Mouse (Mus musculus): ENCODE data around the gene Copa. TPM values are rescaled to one million over a fixed set of nuclear protein-coding genes. Genes with fewer than 3 reads are reported as not detected.
A peak's percentile ranks its signal among the peaks of the same experiment; 100 is the strongest.

Gene Copa
- polyA plus RNA-seq, 1 experiment from 2014 or later, result 64.4 TPM

- no peaks in the 10 kb centered on the region for H3K9me3 ChIP-seq (replicated peaks)
- peak within 1 kb of the TSS; percentile 80 for H3K4me3 ChIP-seq (replicated peaks)
- peaks cover 21% of the 10 kb centered on the region for H3K4me1 ChIP-seq (replicated peaks)
- peaks cover 51% of the 10 kb centered on the region for H3K36me3 ChIP-seq
- WGBS (ENCODE audit: insufficient replicate concordance), result under 1% methylated on average over 42 of the region's 42 CpGs
- ATAC-seq (ENCODE audit: low read depth) (peak; percentile 96), DNase-seq (peak; percentile 67)
- peak within 1 kb of the TSS; percentile 72 for H3K4me2 ChIP-seq
- H3K27me3 ChIP-seq, result no peaks in the 10 kb centered on the region
- H3K27ac ChIP-seq, result peak within 1 kb of the TSS; percentile 56
- peak within 1 kb of the TSS; percentile 87 for H3K9ac ChIP-seq
These were observed 44.3 kb downstream of the Copa start, which contains the start of gene Pex19 for GRCm38 (mm10) chr1:172126376-172127347. Gene Pex19 (plus strand): TSS chr1:172126755.

GRCm38 (mm10) chr1:172127487-172127886, 45.2 kb downstream of the Copa start:
- 38% methylated on average over 5 of the region's 5 CpGs for WGBS (ENCODE audit: insufficient replicate concordance)
- Histone ChIP-seq H3K4me2 (peak overlapping the region; percentile 72), H3K9ac (peak overlapping the region; percentile 87), H3K4me3 (replicated peaks) (peak overlapping the region; percentile 80), H3K36me3 (peaks cover 51% of the 10 kb centered on the region), H3K9me3 (replicated peaks) (no peaks in the 10 kb centered on the region), H3K4me1 (replicated peaks) (peaks cover 21% of the 10 kb centered on the region), H3K27ac (no peak overlapping the region), H3K27me3 (no peaks in the 10 kb centered on the region)
- peak; percentile 16 for DNase-seq
- no peak for ATAC-seq (ENCODE audit: low read depth)

- no peak overlapping the region for H3K4me3 ChIP-seq (replicated peaks)
- ATAC-seq (ENCODE audit: low read depth) (no peak), DNase-seq (no peak)
- WGBS (ENCODE audit: insufficient replicate concordance), result 90% methylated on average over 15 of the region's 15 CpGs
- H3K27ac ChIP-seq, result no peak overlapping the region
- H3K36me3 ChIP-seq, result peaks cover 51% of the 10 kb centered on the region
- no peak overlapping the region for H3K4me2 ChIP-seq
- no peak overlapping the region for H3K9ac ChIP-seq
- no peaks in the 10 kb centered on the region for H3K27me3 ChIP-seq
- H3K9me3 ChIP-seq (replicated peaks), result no peaks in the 10 kb centered on the region
- peaks cover 21% of the 10 kb centered on the region for H3K4me1 ChIP-seq (replicated peaks)
These were observed 46.2 kb downstream of the Copa start for GRCm38 (mm10) chr1:172128563-172128962.

GRCm38 (mm10) chr1:172129108-172129507, 46.8 kb downstream of the Copa start:
- no peak overlapping the region for H3K4me3 ChIP-seq (replicated peaks)
- 86% methylated on average over 2 of the region's 2 CpGs for WGBS (ENCODE audit: insufficient replicate concordance)
- H3K36me3 ChIP-seq, result peaks cover 57% of the 10 kb centered on the region
- DNase-seq, result no peak
- H3K9ac ChIP-seq, result no peak overlapping the region
- no peak overlapping the region for H3K4me2 ChIP-seq
- ATAC-seq (ENCODE audit: low read depth), result no peak
- H3K4me1 ChIP-seq (replicated peaks), result peaks cover 21% of the 10 kb centered on the region
- no peaks in the 10 kb centered on the region for H3K9me3 ChIP-seq (replicated peaks)
- no peaks in the 10 kb centered on the region for H3K27me3 ChIP-seq
- H3K27ac ChIP-seq, result no peak overlapping the region

GRCm38 (mm10) chr1:172129780-172130179, 47.5 kb downstream of the Copa start:
- Histone ChIP-seq H3K4me2 (no peak overlapping the region), H3K36me3 (peaks cover 63% of the 10 kb centered on the region), H3K27me3 (no peaks in the 10 kb centered on the region), H3K4me3 (replicated peaks) (no peak overlapping the region), H3K27ac (no peak overlapping the region), H3K4me1 (replicated peaks) (peaks cover 21% of the 10 kb centered on the region), H3K9ac (no peak overlapping the region), H3K9me3 (replicated peaks) (no peaks in the 10 kb centered on the region)
- no peak for DNase-seq
- no peak for ATAC-seq (ENCODE audit: low read depth)
- 82% methylated on average over 5 of the region's 5 CpGs for WGBS (ENCODE audit: insufficient replicate concordance)

GRCm38 (mm10) chr1:172132319-172132718, 50.0 kb downstream of the Copa start:
- no peaks in the 10 kb centered on the region for H3K9me3 ChIP-seq (replicated peaks)
- no peak overlapping the region for H3K9ac ChIP-seq
- DNase-seq (no peak), ATAC-seq (ENCODE audit: low read depth) (no peak)
- no peak overlapping the region for H3K27ac ChIP-seq
- H3K27me3 ChIP-seq, result no peaks in the 10 kb centered on the region
- H3K4me3 ChIP-seq (replicated peaks), result no peak overlapping the region
- H3K4me2 ChIP-seq, result no peak overlapping the region
- peaks cover 74% of the 10 kb centered on the region for H3K36me3 ChIP-seq
- H3K4me1 ChIP-seq (replicated peaks), result peaks cover 13% of the 10 kb centered on the region
- WGBS (ENCODE audit: insufficient replicate concordance), result 83% methylated on average over 7 of the region's 7 CpGs

- ATAC-seq (ENCODE audit: low read depth) (no peak), DNase-seq (no peak)
- Histone ChIP-seq H3K36me3 (peaks cover 72% of the 10 kb centered on the region), H3K4me3 (replicated peaks) (no peak overlapping the region), H3K27me3 (no peaks in the 10 kb centered on the region), H3K4me2 (no peak overlapping the region), H3K4me1 (replicated peaks) (0 out of 2 replicates have a peak, but pooled peaks cover under 1% of the 10 kb centered on the region), H3K9ac (no peak overlapping the region), H3K27ac (no peak overlapping the region), H3K9me3 (replicated peaks) (no peaks in the 10 kb centered on the region)
- WGBS (ENCODE audit: insufficient replicate concordance), result 74% methylated on average over 7 of the region's 7 CpGs
These were observed 51.2 kb downstream of the Copa start for GRCm38 (mm10) chr1:172133535-172133934.

- H3K9ac ChIP-seq, result no peak overlapping the region
- ATAC-seq (ENCODE audit: low read depth), result no peak
- H3K27me3 ChIP-seq, result no peaks in the 10 kb centered on the region
- peak overlapping the region; percentile 5; the same call in 1 of the 2 replicates for H3K27ac ChIP-seq
- H3K4me3 ChIP-seq (replicated peaks), result no peak overlapping the region
- DNase-seq, result no peak
- peaks cover 66% of the 10 kb centered on the region for H3K36me3 ChIP-seq
- no peaks in the 10 kb centered on the region for H3K4me1 ChIP-seq (replicated peaks)
- H3K9me3 ChIP-seq (replicated peaks), result no peaks in the 10 kb centered on the region
- 82% methylated on average over 4 of the region's 4 CpGs for WGBS (ENCODE audit: insufficient replicate concordance)
- no peak overlapping the region for H3K4me2 ChIP-seq
These were observed 51.7 kb downstream of the Copa start for GRCm38 (mm10) chr1:172134072-172134471.

GRCm38 (mm10) chr1:172140160-172140559, 57.8 kb downstream of the Copa start:
- 70% methylated on average over 2 of the region's 2 CpGs for WGBS (ENCODE audit: insufficient replicate concordance)
- Histone ChIP-seq H3K4me2 (no peak overlapping the region), H3K27me3 (no peaks in the 10 kb centered on the region), H3K36me3 (peaks cover 7% of the 10 kb centered on the region), H3K27ac (no peak overlapping the region), H3K9ac (no peak overlapping the region), H3K9me3 (replicated peaks) (no peaks in the 10 kb centered on the region), H3K4me1 (replicated peaks) (0 out of 2 replicates have a peak, but pooled peaks cover 3% of the 10 kb centered on the region), H3K4me3 (replicated peaks) (no peak overlapping the region)
- no peak for DNase-seq
- ATAC-seq (ENCODE audit: low read depth), result no peak

- H3K36me3 ChIP-seq, result peaks cover 3% of the 10 kb centered on the region
- H3K9ac ChIP-seq, result no peak overlapping the region
- H3K4me1 ChIP-seq (replicated peaks), result 0 out of 2 replicates have a peak, but pooled peaks cover 3% of the 10 kb centered on the region
- H3K4me2 ChIP-seq, result no peak overlapping the region
- no peaks in the 10 kb centered on the region for H3K9me3 ChIP-seq (replicated peaks)
- H3K4me3 ChIP-seq (replicated peaks), result no peak overlapping the region
- no peak overlapping the region for H3K27ac ChIP-seq
- DNase-seq (no peak), ATAC-seq (ENCODE audit: low read depth) (no peak)
- whole genome bisulfite sequencing (ENCODE audit: insufficient replicate concordance), result 79% methylated on average over 1 of the region's 1 CpGs
- H3K27me3 ChIP-seq, result no peaks in the 10 kb centered on the region
These were observed 58.5 kb downstream of the Copa start for GRCm38 (mm10) chr1:172140825-172141224.

- no peak overlapping the region for H3K4me3 ChIP-seq (replicated peaks)
- 66% methylated on average over 3 of the region's 3 CpGs for WGBS (ENCODE audit: insufficient replicate concordance)
- 0 out of 2 replicates have a peak, but pooled peaks cover 3% of the 10 kb centered on the region for H3K4me1 ChIP-seq (replicated peaks)
- no peaks in the 10 kb centered on the region for H3K9me3 ChIP-seq (replicated peaks)
- no peaks in the 10 kb centered on the region for H3K27me3 ChIP-seq
- ATAC-seq (ENCODE audit: low read depth), result no peak
- no peak overlapping the region for H3K9ac ChIP-seq
- H3K36me3 ChIP-seq, result no peaks in the 10 kb centered on the region
- DNase-seq, result no peak
- H3K27ac ChIP-seq, result no peak overlapping the region
- H3K4me2 ChIP-seq, result no peak overlapping the region
These were observed 59.2 kb downstream of the Copa start for GRCm38 (mm10) chr1:172141529-172141928.

Measured in liver, embryonic 13.5 days (tissue).